Mouse (Mus musculus): ENCODE data around the gene Nolc1. TPM values are rescaled to one million over a fixed set of nuclear protein-coding genes. Genes with fewer than 3 reads are reported as not detected.

The Nolc1 gene
- total and polyA plus RNA-seq, 3 experiments: 88.0 to 333 (median 96.0) TPM

- no peak for TF ChIP-seq USF2 (conservative IDR thresholded peaks at IDR 0.05; ENCODE audit: low read depth, low read length)
- no peak for TF ChIP-seq USF1 (IDR thresholded peaks at IDR 0.05; ENCODE audit: low read depth, low read length)
- no peak for TF ChIP-seq TBP (conservative IDR thresholded peaks at IDR 0.05; ENCODE audit: low read depth, low read length)
- no peak for TF ChIP-seq IRF4 (IDR thresholded peaks at IDR 0.05; ENCODE audit: low read depth, low read length)
- TF ChIP-seq ETS1 (conservative IDR thresholded peaks at IDR 0.05; ENCODE audit: low read depth, low read length): no peak
- TF ChIP-seq RAD21 (IDR thresholded peaks at IDR 0.05; ENCODE audit: low read depth, low read length): no peak
- no peak for TF ChIP-seq SMC3 (IDR thresholded peaks at IDR 0.05; ENCODE audit: low read depth, low read length)
- no peak for TF ChIP-seq ZC3H11A (IDR thresholded peaks at IDR 0.05; ENCODE audit: low read depth, low read length)
- TF ChIP-seq JUND (conservative IDR thresholded peaks at IDR 0.05; ENCODE audit: low read depth, low read length): no peak
- TF ChIP-seq BHLHE40 (IDR thresholded peaks at IDR 0.05; ENCODE audit: low read depth, low read length): peak; percentile 2
- TF ChIP-seq MAX (IDR thresholded peaks at IDR 0.05; ENCODE audit: low read length): no peak
- TF ChIP-seq EP300 (IDR thresholded peaks at IDR 0.05; ENCODE audit: low read length): no peak
- TF ChIP-seq MAFK (IDR thresholded peaks at IDR 0.05; ENCODE audit: insufficient replicate concordance, low read length): no peak
- no peak for TF ChIP-seq E2F4 (IDR thresholded peaks at IDR 0.05; ENCODE audit: insufficient replicate concordance, low read depth, low read length)
- TF ChIP-seq ZNF384 (IDR thresholded peaks at IDR 0.05; ENCODE audit: low read depth, low read length): no peak
Observed at GRCm38 (mm10) chr19:46039478-46039877, 36.2 kb upstream of the Nolc1 start (continued).

- peak; percentile 69 for DNase-seq (ENCODE audit: extremely low read depth)
- H3K9ac ChIP-seq (ENCODE audit: insufficient read depth, low read depth): peak overlapping the region; percentile 84
- no peaks in the 10 kb centered on the region for H3K9me3 ChIP-seq (replicated peaks; ENCODE audit: low read length)
- H3K36me3 ChIP-seq (replicated peaks in 1 of 2; ENCODE audit: control insufficient read depth in 1 of 2, insufficient read depth in 1 of 2, low read length in 1 of 2): peaks cover 9 to 16% of the 10 kb centered on the region in 2 experiments
- peak overlapping the region; percentile 88 for H3K27ac ChIP-seq (ENCODE audit: insufficient read depth, low read depth)
- H3K27me3 ChIP-seq (replicated peaks): peaks cover 1% of the 10 kb centered on the region
- dilution Hi-C loops (cut with MboI; ENCODE audit: extremely low pct_ligation_motif_present, extremely low pct_unique_long_range_greater_than_20kb, low sequenced_read_pairs) (no loop called here), in situ Hi-C loops (cut with MboI; ENCODE audit: low pct_ligation_motif_present, low pct_unique_long_range_greater_than_20kb, low sequenced_read_pairs) (no loop called here)
- peak overlapping the region; percentile 89 for H3K4me2 ChIP-seq (ENCODE audit: insufficient read depth, low read depth, poor library complexity, severe bottlenecking)
- H3K79me2 ChIP-seq (replicated peaks; ENCODE audit: control insufficient read depth, extremely low read depth, insufficient read depth, poor library complexity, severe bottlenecking): peaks cover 62% of the 10 kb centered on the region
- peaks cover 8 to 44% of the 10 kb centered on the region in 2 experiments for H3K4me1 ChIP-seq (ENCODE audit: control insufficient read depth in 1 of 2, insufficient read depth in 2 of 2)
- peak overlapping the region; percentile 56 to 76 (median 65) for H3K4me3 ChIP-seq (replicated peaks in 1 of 3; ENCODE audit: low read depth in 2 of 3, low read length in 2 of 3, poor library complexity in 1 of 3)
- TF ChIP-seq TCF12 (IDR thresholded peaks at IDR 0.05; ENCODE audit: low read depth, low read length): peak; percentile 77
- TF ChIP-seq PAX5 (IDR thresholded peaks at IDR 0.05; ENCODE audit: low read length): no peak
- TF ChIP-seq RAD21 (IDR thresholded peaks at IDR 0.05; ENCODE audit: low read depth, low read length): no peak
- no peak for TF ChIP-seq JUND (conservative IDR thresholded peaks at IDR 0.05; ENCODE audit: low read depth, low read length)
- TF ChIP-seq CHD2 (IDR thresholded peaks at IDR 0.05; ENCODE audit: low read length): no peak
- no peak for TF ChIP-seq EP300 (IDR thresholded peaks at IDR 0.05; ENCODE audit: low read length)
- TF ChIP-seq GABPA (IDR thresholded peaks at IDR 0.05; ENCODE audit: insufficient replicate concordance, low read depth, low read length): no peak
- TF ChIP-seq ZMIZ1 (IDR thresholded peaks at IDR 0.05; ENCODE audit: low read depth, low read length): no peak; the same call in none of the 2 replicates
- peak; percentile 66 for TF ChIP-seq POLR2A (IDR thresholded peaks at IDR 0.05; ENCODE audit: low read depth, low read length)
- peak; percentile 86 for TF ChIP-seq MXI1 (IDR thresholded peaks at IDR 0.05; ENCODE audit: low read depth, low read length)
- TF ChIP-seq CHD1 (IDR thresholded peaks at IDR 0.05; ENCODE audit: low read depth, low read length): 0 out of 2 replicates have a peak, but pooled peaks have one; percentile 65
- TF ChIP-seq POLR2AphosphoS2 (IDR thresholded peaks at IDR 0.05; ENCODE audit: low read depth, low read length): no peak
- 0 out of 2 replicates have a peak, but pooled peaks have one; percentile 40 for TF ChIP-seq KAT2A (IDR thresholded peaks at IDR 0.05; ENCODE audit: insufficient replicate concordance, low read length)
- peak; percentile 59 for TF ChIP-seq ELF1 (IDR thresholded peaks at IDR 0.05; ENCODE audit: low read depth, low read length)
- TF ChIP-seq UBTF (IDR thresholded peaks at IDR 0.05; ENCODE audit: low read depth, low read length): no peak
- peak; percentile 45; the same call in 1 of the 2 replicates for TF ChIP-seq IRF4 (IDR thresholded peaks at IDR 0.05; ENCODE audit: low read depth, low read length)
- no peak for TF ChIP-seq USF2 (conservative IDR thresholded peaks at IDR 0.05; ENCODE audit: low read depth, low read length)
- TF ChIP-seq ETS1 (conservative IDR thresholded peaks at IDR 0.05; ENCODE audit: low read depth, low read length): peak; percentile 29
- TF ChIP-seq NELFE (IDR thresholded peaks at IDR 0.05; ENCODE audit: low read depth, low read length): peak; percentile 63
- peak; percentile 73 for TF ChIP-seq HCFC1 (IDR thresholded peaks at IDR 0.05; ENCODE audit: low read depth, low read length)
- TF ChIP-seq MAX (IDR thresholded peaks at IDR 0.05; ENCODE audit: low read length): peak; percentile 58
- TF ChIP-seq MAZ (IDR thresholded peaks at IDR 0.05; ENCODE audit: low read depth, low read length): 0 out of 2 replicates have a peak, but pooled peaks have one; percentile 59
- TF ChIP-seq MEF2A (IDR thresholded peaks at IDR 0.05; ENCODE audit: borderline replicate concordance, low read depth, low read length): 0 out of 2 replicates have a peak, but pooled peaks have one; percentile 52
- TF ChIP-seq MYC (IDR thresholded peaks at IDR 0.05; ENCODE audit: low read depth, low read length): peak; percentile 98
- TF ChIP-seq TBP (conservative IDR thresholded peaks at IDR 0.05; ENCODE audit: low read depth, low read length): peak; percentile 88
- TF ChIP-seq BHLHE40 (IDR thresholded peaks at IDR 0.05; ENCODE audit: low read depth, low read length): peak; percentile 64
- TF ChIP-seq SIN3A (IDR thresholded peaks at IDR 0.05; ENCODE audit: low read length): peak; percentile 66; the same call in 1 of the 2 replicates
- TF ChIP-seq NRF1 (IDR thresholded peaks at IDR 0.05; ENCODE audit: low read depth, low read length): no peak
Observed at GRCm38 (mm10) chr19:46040149-46040902, 35.3 kb upstream of the Nolc1 start.

All from CH12.LX (cell line).